Mouse (Mus musculus) G1E (cell line): Measurements from ENCODE around the gene Dkkl1. TPM values are rescaled to one million over a fixed set of nuclear protein-coding genes. Genes with fewer than 3 reads are reported as not detected.

Experiments used
- ATAC-seq: 2 replicates; pipeline ENCODE4 v1.8.0; 2016; ENCODE audit warnings: mild to moderate bottlenecking; ENCODE audit not compliant: insufficient number of reproducible peaks, poor library complexity, low FRiP score, severe bottlenecking; ENCODE audit errors: extremely low read depth
- DNase-seq: peaks from one replicate; pipeline ENCODE4 v3.0.0; 2012; ENCODE audit warnings: low spot score
- H3K27me3 ChIP-seq: 2 replicates; pipeline ENCODE4 v1.6.1; 2012; ENCODE audit warnings: mild to moderate bottlenecking, low read length, inconsistent platforms; ENCODE audit not compliant: insufficient read depth
- H3K36me3 ChIP-seq: replicated peaks from 2 replicates; pipeline ENCODE3; 2012; ENCODE audit warnings: mild to moderate bottlenecking, inconsistent platforms
- H3K4me1 ChIP-seq: 2 replicates; pipeline ENCODE4 v1.6.1; 2012; ENCODE audit warnings: low read depth, low read length, inconsistent platforms, mixed read lengths; ENCODE audit not compliant: insufficient read depth
- H3K4me3 ChIP-seq: 2 replicates; pipeline ENCODE4 v1.5.1; 2012; ENCODE audit warnings: low read depth, mild to moderate bottlenecking, inconsistent platforms, low read length, moderate library complexity, mixed read lengths
- H3K9me3 ChIP-seq: replicated peaks from 2 replicates; pipeline ENCODE4 v1.6.1; 2012; ENCODE audit warnings: inconsistent platforms
- CTCF ChIP-seq: IDR thresholded peaks from 2 replicates; pipeline ENCODE4 v1.5.1; 2012; ENCODE audit warnings: low read depth, low read length, inconsistent platforms, mixed read lengths
- GATA1 ChIP-seq: IDR thresholded peaks from 2 replicates; pipeline ENCODE4 v1.6.1; 2012; ENCODE audit warnings: borderline replicate concordance, low read length, inconsistent platforms, mixed read lengths
- GATA2 ChIP-seq: IDR thresholded peaks from 2 replicates; pipeline ENCODE4 v1.6.1; 2012; ENCODE audit warnings: low read depth, low read length, inconsistent platforms, borderline replicate concordance
- POLR2AphosphoS5 ChIP-seq: IDR thresholded peaks from 2 replicates; pipeline ENCODE4 v1.6.1; 2012; ENCODE audit warnings: low read depth, low read length, inconsistent platforms; ENCODE audit not compliant: insufficient replicate concordance
- TAL1 ChIP-seq: conservative IDR thresholded peaks from 2 replicates; pipeline ENCODE4 v1.6.1; 2012; ENCODE audit warnings: low read depth, low read length, inconsistent platforms, mixed read lengths
- polyA plus RNA-seq: library from polyadenylated mRNA; stranded (reverse); fragments of >175 nt; gene quantifications from 2 replicates; pipeline ENCODE4 v1.2.3, GENCODE M21; 2012
- total RNA-seq, 2 experiments: library from RNA; stranded (forward) in 1 of 2; stranded (reverse) in 1 of 2; fragments of 200-1000 nt in 1 of 2; fragments of >200 nt in 1 of 2; fragmentation: Nextera tagmentation in 1 of 2; gene quantifications; 2 replicates each; pipeline ENCODE4 v1.2.3; 2014 to 2017

Gene Dkkl1
- total and polyA plus RNA-seq, 3 experiments = 0.11 TPM; not detected in 2

DNA sequence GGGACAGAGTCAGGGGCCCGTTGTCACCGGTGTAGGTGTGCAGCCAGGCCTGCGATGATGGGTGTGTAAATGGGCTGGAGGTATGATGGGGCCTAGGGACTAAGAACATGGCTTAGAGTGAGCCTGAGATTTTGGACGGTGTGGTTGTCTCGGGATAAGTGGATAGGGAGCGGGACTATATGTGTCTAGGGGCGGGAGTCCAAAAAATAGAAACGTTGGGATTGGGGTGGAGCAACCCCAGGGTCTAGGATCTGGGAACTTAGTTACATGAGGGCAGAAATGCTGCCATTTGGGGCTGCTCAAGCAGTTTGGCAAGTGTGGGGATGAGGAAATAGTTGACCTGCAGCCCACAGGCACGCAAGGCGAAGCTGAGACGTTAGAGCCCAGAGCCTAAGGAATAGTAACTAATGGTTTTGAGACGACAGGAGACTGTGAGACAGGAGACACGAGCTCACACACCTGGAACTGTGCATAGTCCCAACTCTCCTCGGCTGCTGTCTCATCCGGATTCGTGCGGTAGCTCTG is 23.8 kb upstream of the Dkkl1 start:
- no peak overlapping the region; the same call in 1 of the 2 replicates for H3K4me3 ChIP-seq
- DNase-seq = no peak

DNA sequence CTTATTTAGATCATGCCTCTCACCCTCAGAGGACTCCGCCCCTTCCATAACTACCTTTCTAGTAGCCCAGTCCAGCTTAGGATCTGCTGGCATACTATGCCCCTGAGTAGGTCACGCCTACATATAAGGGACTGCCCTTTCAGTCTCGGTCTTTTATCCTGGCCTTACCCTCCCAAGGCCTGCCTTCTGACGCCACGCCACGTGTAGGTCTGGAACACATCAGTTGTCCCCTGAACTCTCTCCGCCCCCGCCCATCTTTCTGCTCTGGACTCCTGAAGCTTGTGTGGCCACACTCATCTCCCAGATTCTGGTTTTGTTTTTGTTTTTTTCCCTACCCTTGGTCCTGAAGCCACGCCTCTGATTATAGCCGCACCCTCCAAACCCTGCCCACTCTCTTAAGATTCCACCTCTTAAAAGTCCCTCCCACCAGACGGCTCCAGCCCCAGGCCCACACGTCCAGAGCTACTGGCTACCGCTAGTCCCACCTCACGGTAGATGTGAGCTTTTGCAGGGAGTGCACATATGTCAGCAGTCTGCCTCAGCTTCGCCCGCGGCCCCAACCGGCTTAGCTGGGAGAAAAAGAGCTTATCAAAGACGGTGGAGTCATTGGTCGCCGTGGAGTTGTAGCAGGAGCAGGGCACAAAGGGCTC is 23.1 kb upstream of the Dkkl1 start:
- Histone ChIP-seq H3K36me3 (peaks cover 60% of the 10 kb centered on the region), H3K4me3 (no peak overlapping the region; the same call in 1 of the 2 replicates), H3K27me3 (no peaks in the 10 kb centered on the region), H3K4me1 (peaks cover 58% of the 10 kb centered on the region), H3K9me3 (no peaks in the 10 kb centered on the region)
- ATAC-seq (no peak), DNase-seq (no peak)
- TF ChIP-seq GATA2 (no peak), TAL1 (no peak), CTCF (no peak), POLR2AphosphoS5 (no peak)

More for the DNA sequence above, 23.8 kb upstream of the Dkkl1 start:
- Histone ChIP-seq H3K36me3 (peaks cover 60% of the 10 kb centered on the region), H3K9me3 (no peaks in the 10 kb centered on the region), H3K27me3 (peaks cover 3% of the 10 kb centered on the region; the same call in 1 of the 2 replicates), H3K4me1 (peaks cover 59% of the 10 kb centered on the region)
- no peak for ATAC-seq
- TF ChIP-seq TAL1 (no peak), CTCF (no peak), GATA2 (no peak), GATA1 (no peak), POLR2AphosphoS5 (no peak)

DNA sequence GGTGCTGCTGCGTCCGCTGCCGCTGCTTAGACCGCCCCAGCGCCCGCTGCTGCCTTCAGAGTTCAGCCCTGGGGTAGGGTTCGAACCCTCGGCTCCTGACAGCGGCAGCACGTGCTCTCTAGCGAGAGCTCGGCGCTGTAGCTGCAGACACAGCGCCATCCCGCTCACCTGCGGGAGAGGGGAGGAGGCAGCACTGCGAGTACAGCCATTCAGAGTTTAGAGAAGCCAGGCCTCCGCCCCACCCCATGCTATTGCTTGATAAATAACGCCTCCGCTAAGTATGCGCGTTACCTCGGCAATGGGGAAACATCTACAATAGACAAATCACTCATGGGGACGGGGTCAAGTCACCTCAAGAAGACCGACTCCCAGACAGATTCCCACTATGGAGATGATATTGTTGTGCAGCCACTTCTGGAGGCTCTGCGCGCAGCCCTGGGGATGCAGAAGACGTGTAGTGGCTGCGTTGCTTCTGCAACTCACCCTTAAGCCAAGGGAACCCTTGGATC is 22.4 kb upstream of the Dkkl1 start:
- H3K9me3 ChIP-seq = no peaks in the 10 kb centered on the region
- ATAC-seq (no peak), DNase-seq (no peak)
- TF ChIP-seq GATA2 (no peak), GATA1 (no peak), CTCF (no peak), POLR2AphosphoS5 (no peak), TAL1 (no peak)
- H3K36me3 ChIP-seq = peaks cover 60% of the 10 kb centered on the region
- H3K4me1 ChIP-seq = peaks cover 51% of the 10 kb centered on the region
- peaks cover 3% of the 10 kb centered on the region for H3K27me3 ChIP-seq
- no peak overlapping the region for H3K4me3 ChIP-seq

DNA sequence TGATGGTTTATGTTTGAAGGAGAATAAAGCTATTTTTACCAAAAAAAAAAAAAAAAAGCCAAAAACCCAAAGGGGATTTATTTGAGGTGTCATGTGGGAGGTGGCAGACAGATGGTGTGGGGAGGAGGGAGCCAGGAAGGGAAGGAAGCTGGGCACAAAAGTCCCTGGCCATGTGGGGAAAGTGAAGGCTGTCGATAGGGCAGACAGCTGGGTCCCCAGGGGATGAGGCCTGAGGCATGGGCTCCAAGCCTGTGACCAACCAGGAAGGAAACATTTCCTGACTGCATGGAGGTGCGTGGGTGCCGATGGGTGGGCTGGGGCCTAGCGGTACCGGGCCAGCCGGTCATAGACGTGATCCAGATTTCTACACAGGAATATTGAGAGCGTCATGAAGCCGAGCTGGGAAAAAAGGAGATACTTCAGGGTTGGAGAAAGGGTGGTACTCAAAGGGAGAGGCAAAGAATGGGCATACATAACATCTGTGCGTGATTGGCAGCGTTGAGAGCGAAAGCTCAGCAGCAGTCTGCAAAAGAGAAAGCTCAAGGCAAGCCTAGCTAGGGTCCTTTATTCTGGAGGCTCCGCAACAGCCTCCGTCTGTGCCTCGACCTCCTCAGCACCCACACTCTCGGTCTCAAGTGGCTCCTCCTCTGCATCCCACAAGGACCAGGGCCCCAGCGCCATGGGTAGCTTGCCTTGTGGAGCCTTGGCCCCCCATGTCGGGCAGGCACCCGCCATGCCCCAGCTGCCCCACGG is 21.8 kb upstream of the Dkkl1 start:
- H3K4me1 ChIP-seq = peaks cover 45% of the 10 kb centered on the region
- H3K36me3 ChIP-seq = peaks cover 60% of the 10 kb centered on the region
- ATAC-seq (no peak), DNase-seq (no peak)
- peaks cover 9% of the 10 kb centered on the region for H3K27me3 ChIP-seq
- no peak for TF ChIP-seq POLR2AphosphoS5
- TF ChIP-seq CTCF = no peak
- no peak for TF ChIP-seq GATA1
- no peak for TF ChIP-seq TAL1
- no peak for TF ChIP-seq GATA2
- H3K9me3 ChIP-seq = no peaks in the 10 kb centered on the region
- H3K4me3 ChIP-seq = no peak overlapping the region

DNA sequence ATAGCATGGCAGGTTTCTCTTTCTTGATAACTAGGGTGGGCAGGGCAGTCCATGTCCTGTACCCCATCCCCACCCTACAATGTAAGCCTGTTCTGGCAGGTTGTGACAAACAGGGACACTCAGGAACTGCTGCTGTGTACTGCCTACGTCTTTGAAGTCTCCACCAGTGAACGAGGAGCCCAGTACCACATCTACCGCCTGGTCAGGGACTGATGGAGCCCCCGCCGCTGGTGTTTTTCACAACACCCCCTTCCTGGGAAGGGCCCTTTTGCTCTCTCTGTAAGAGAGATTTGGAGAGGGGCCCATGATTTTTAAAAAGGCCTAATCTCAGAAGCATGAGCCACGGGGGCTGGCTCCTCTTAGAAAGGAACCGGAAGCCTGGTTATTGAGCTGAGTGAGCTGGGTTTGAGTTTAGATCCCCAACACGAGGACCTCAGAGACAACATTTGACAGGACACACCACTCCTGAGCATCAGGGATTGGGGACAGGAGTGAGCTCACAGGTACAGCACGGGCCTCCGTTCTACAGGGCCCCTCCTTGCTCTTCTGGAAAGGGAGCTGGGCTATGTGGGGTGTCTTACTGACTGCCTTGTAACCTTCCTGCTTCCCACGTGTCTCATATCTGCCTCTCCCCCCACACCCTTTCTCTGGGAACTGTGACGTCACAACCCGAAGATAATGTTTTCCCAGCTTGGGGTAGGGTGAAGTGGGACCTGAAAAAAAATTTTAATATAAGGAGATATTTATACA is 20.9 kb upstream of the Dkkl1 start:
- Histone ChIP-seq H3K9me3 (no peaks in the 10 kb centered on the region), H3K36me3 (peaks cover 60% of the 10 kb centered on the region), H3K4me3 (no peak overlapping the region), H3K4me1 (peaks cover 37% of the 10 kb centered on the region), H3K27me3 (peaks cover 14% of the 10 kb centered on the region)
- TF ChIP-seq GATA2 = no peak
- TF ChIP-seq TAL1 = no peak
- TF ChIP-seq CTCF = no peak
- TF ChIP-seq GATA1 = no peak
- TF ChIP-seq POLR2AphosphoS5 = no peak
- DNase-seq (no peak), ATAC-seq (no peak)

DNA sequence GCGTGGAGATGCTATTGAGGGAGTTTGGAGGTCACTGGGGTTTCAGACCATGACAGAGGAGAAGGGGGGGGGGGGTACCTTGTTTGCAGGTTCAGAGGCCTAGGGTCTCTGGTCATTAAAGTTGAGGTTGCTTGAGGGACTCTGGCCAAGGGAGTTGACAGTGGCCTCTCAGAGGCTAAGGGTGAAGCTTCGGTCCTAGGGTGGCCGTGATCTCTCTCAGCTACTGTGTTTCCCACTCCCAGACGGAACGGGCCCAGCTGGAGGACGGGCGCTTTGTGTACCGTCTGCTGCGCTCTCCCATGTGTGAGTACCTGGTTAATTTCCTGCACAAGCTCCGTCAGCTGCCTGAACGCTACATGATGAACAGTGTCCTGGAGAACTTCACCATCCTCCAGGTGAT is 20.0 kb upstream of the Dkkl1 start:
- H3K4me3 ChIP-seq = no peak overlapping the region
- TF ChIP-seq GATA1 (no peak), POLR2AphosphoS5 (no peak), CTCF (no peak), TAL1 (no peak), GATA2 (no peak)
- H3K4me1 ChIP-seq = peaks cover 27% of the 10 kb centered on the region
- DNase-seq = no peak
- no peaks in the 10 kb centered on the region for H3K9me3 ChIP-seq
- H3K36me3 ChIP-seq = peaks cover 55% of the 10 kb centered on the region
- ATAC-seq = no peak
- peaks cover 18% of the 10 kb centered on the region for H3K27me3 ChIP-seq
